Mouse (Mus musculus) heart, adult 8-10 months (tissue): Measurements from ENCODE around the gene Traf7. TPM values are rescaled to one million over a fixed set of nuclear protein-coding genes. Genes with fewer than 3 reads are reported as not detected.

Experiments
- total RNA-seq, 4 experiments: library from RNA; stranded (reverse); gene quantifications; 2 replicates each; pipeline ENCODE4 v1.2.4; 2022

The Traf7 gene
- total RNA-seq, 4 experiments from 2014 or later: 37.0 to 50.9 (median 42.7) TPM

Other genes with a start within 250 kb of the Traf7 start
- under 1 TPM in 1 of 4 experiments, not detected in 3; 0.06 TPM for gene Abca17, start 176.9 kb downstream of the Traf7 start, total RNA-seq
- 10 to 100 TPM; 11.4 to 13.4 (median 13.2) TPM for gene Abca3, start 176.0 kb downstream of the Traf7 start, total RNA-seq
- 10 to 100 TPM; 59.7 to 61.4 (median 60.7) TPM for gene Rnps1, start 113.4 kb downstream of the Traf7 start, total RNA-seq
- gene Eci1, start 101.3 kb downstream of the Traf7 start, total RNA-seq: 100 to 1,000 TPM; 455 to 534 (median 495) TPM
- 1 to 10 TPM in 3 of 4 experiments, under 1 TPM in 1; 0.91 to 1.4 (median 1.1) TPM for gene Dnase1l2, start 84.8 kb downstream of the Traf7 start, total RNA-seq
- 10 to 100 TPM; 11.2 to 14.7 (median 11.9) TPM for gene E4f1, start 57.6 kb downstream of the Traf7 start, total RNA-seq
- 10 to 100 TPM; 39.9 to 44.4 (median 41.4) TPM for gene Pgp, start 57.5 kb downstream of the Traf7 start, total RNA-seq
- under 1 TPM in 2 of 4 experiments, not detected in 2; 0.28 to 0.31 TPM for gene Bricd5, start 54.1 kb downstream of the Traf7 start, total RNA-seq
- gene Mlst8, start 48.9 kb downstream of the Traf7 start, total RNA-seq: 10 to 100 TPM; 10.5 to 11.8 (median 11.0) TPM
- under 1 TPM; 0.16 to 0.23 (median 0.19) TPM for gene Caskin1, start 39.3 kb downstream of the Traf7 start, total RNA-seq
- gene Rab26, start 6.3 kb upstream of the Traf7 start, total RNA-seq: under 1 TPM in 3 of 4 experiments, not detected in 1; 0.23 to 0.50 (median 0.25) TPM
- 10 to 100 TPM; 27.8 to 43.0 (median 34.9) TPM for gene Pkd1, start 21.9 kb upstream of the Traf7 start, total RNA-seq
- gene Tsc2, start 104.7 kb upstream of the Traf7 start, total RNA-seq: 100 to 1,000 TPM; 123 to 135 (median 133) TPM
- 1 to 10 TPM; 2.6 to 3.5 (median 2.8) TPM for gene Nthl1, start 104.7 kb upstream of the Traf7 start, total RNA-seq
- gene Slc9a3r2, start 122.4 kb upstream of the Traf7 start, total RNA-seq: 100 to 1,000 TPM in 2 of 4 experiments, 10 to 100 TPM in 2; 87.7 to 110 (median 101) TPM
- gene Npw, start 130.5 kb upstream of the Traf7 start, total RNA-seq: not detected
- gene Zfp598, start 141.7 kb upstream of the Traf7 start, total RNA-seq: 10 to 100 TPM; 14.3 to 17.0 (median 15.9) TPM
- gene Syngr3, start 162.0 kb upstream of the Traf7 start, total RNA-seq: under 1 TPM in 2 of 4 experiments, not detected in 2; 0.14 to 0.24 TPM
- gene Gfer, start 168.2 kb upstream of the Traf7 start, total RNA-seq: 10 to 100 TPM; 20.0 to 22.2 (median 21.1) TPM
- gene Noxo1, start 168.3 kb upstream of the Traf7 start, total RNA-seq: under 1 TPM; 0.49 to 0.84 (median 0.58) TPM
- 10 to 100 TPM; 14.4 to 21.6 (median 17.3) TPM for gene Tbl3, start 179.7 kb upstream of the Traf7 start, total RNA-seq
- under 1 TPM in 1 of 4 experiments, not detected in 3; 0.23 TPM for gene Rnf151, start 190.1 kb upstream of the Traf7 start, total RNA-seq
- 100 to 1,000 TPM; 631 to 768 (median 679) TPM for gene Rps2, start 190.2 kb upstream of the Traf7 start, total RNA-seq
- 1,000 to 10,000 TPM in 1 of 4 experiments, 100 to 1,000 TPM in 3; 975 to 1,073 (median 990) TPM for gene Ndufb10, start 196.5 kb upstream of the Traf7 start, total RNA-seq
- gene Rpl3l, start 199.9 kb upstream of the Traf7 start, total RNA-seq: 100 to 1,000 TPM; 389 to 453 (median 417) TPM
- 100 to 1,000 TPM; 172 to 208 (median 186) TPM for gene Msrb1, start 208.7 kb upstream of the Traf7 start, total RNA-seq
- not detected for gene Hs3st6, start 225.1 kb upstream of the Traf7 start, total RNA-seq